Mouse (Mus musculus): ENCODE measurements at regions not wholly inside any gene's neighbourhood (a gene's known extent, or its start where the extent isn't known, plus 50 kb on each side); places are given as distances from the start of the nearest gene placed in this dataset.

GRCm38 (mm10) chr8:30797341-30797740 is 2631.2 kb upstream of the 5930422O12Rik start:
- Histone ChIP-seq H3K36me3 (ENCODE audit: control insufficient read depth, insufficient read depth, low read length) (no peaks in the 10 kb centered on the region), H3K4me2 (replicated peaks; ENCODE audit: low read depth, low read length) (no peak overlapping the region), H3K9ac (ENCODE audit: low read depth, low read length) (no peak overlapping the region), H3K27ac (ENCODE audit: low read depth, low read length) (no peak overlapping the region), H3K9me3 (ENCODE audit: control insufficient read depth, low read length) (no peaks in the 10 kb centered on the region), H3K27me3 (ENCODE audit: control insufficient read depth, insufficient read depth, low read length) (no peaks in the 10 kb centered on the region), H3K4me1 (replicated peaks; ENCODE audit: control insufficient read depth, insufficient read depth, low read length) (no peaks in the 10 kb centered on the region), H3K4me3 (ENCODE audit: low read depth, low read length) (no peak overlapping the region)
- no peak for ATAC-seq (ENCODE audit: low FRiP score)
- WGBS, result 100% methylated on average over 1 of the region's 1 CpGs
- DNase-seq (ENCODE audit: low spot score), result no peak

GRCm38 (mm10) chr8:30817028-30817427 is 2611.5 kb upstream of the 5930422O12Rik start:
- Histone ChIP-seq H3K4me1 (replicated peaks; ENCODE audit: control insufficient read depth, insufficient read depth, low read length) (no peaks in the 10 kb centered on the region), H3K36me3 (ENCODE audit: control insufficient read depth, insufficient read depth, low read length) (no peaks in the 10 kb centered on the region), H3K4me2 (replicated peaks; ENCODE audit: low read depth, low read length) (no peak overlapping the region), H3K9me3 (ENCODE audit: control insufficient read depth, low read length) (no peaks in the 10 kb centered on the region), H3K27ac (ENCODE audit: low read depth, low read length) (no peak overlapping the region), H3K27me3 (ENCODE audit: control insufficient read depth, insufficient read depth, low read length) (no peaks in the 10 kb centered on the region), H3K4me3 (ENCODE audit: low read depth, low read length) (no peak overlapping the region), H3K9ac (ENCODE audit: low read depth, low read length) (no peak overlapping the region)
- ATAC-seq (ENCODE audit: low FRiP score), result no peak
- WGBS, result 94% methylated on average over 5 of the region's 5 CpGs
- no peak for DNase-seq (ENCODE audit: low spot score)

- Histone ChIP-seq H3K27ac (ENCODE audit: low read depth, low read length) (no peak overlapping the region), H3K9ac (ENCODE audit: low read depth, low read length) (no peak overlapping the region), H3K36me3 (ENCODE audit: control insufficient read depth, insufficient read depth, low read length) (no peaks in the 10 kb centered on the region), H3K27me3 (ENCODE audit: control insufficient read depth, insufficient read depth, low read length) (no peaks in the 10 kb centered on the region), H3K4me1 (replicated peaks; ENCODE audit: control insufficient read depth, insufficient read depth, low read length) (no peaks in the 10 kb centered on the region), H3K9me3 (ENCODE audit: control insufficient read depth, low read length) (no peaks in the 10 kb centered on the region), H3K4me2 (replicated peaks; ENCODE audit: low read depth, low read length) (no peak overlapping the region), H3K4me3 (ENCODE audit: low read depth, low read length) (no peak overlapping the region)
- WGBS, result 67% methylated on average over 25 of the region's 25 CpGs
- DNase-seq (ENCODE audit: low spot score) (peak; percentile 4), ATAC-seq (ENCODE audit: low FRiP score) (peak; percentile 63; the same call in 1 of the 2 replicates)
These were observed 2605.5 kb upstream of the 5930422O12Rik start for GRCm38 (mm10) chr8:30822835-30823587.

GRCm38 (mm10) chr8:30823588-30823938 is 2604.9 kb upstream of the 5930422O12Rik start:
- DNase-seq (ENCODE audit: low spot score), result no peak
- no peak for ATAC-seq (ENCODE audit: low FRiP score)
- Histone ChIP-seq H3K4me1 (replicated peaks; ENCODE audit: control insufficient read depth, insufficient read depth, low read length) (no peaks in the 10 kb centered on the region), H3K9me3 (ENCODE audit: control insufficient read depth, low read length) (no peaks in the 10 kb centered on the region), H3K9ac (ENCODE audit: low read depth, low read length) (no peak overlapping the region), H3K4me2 (replicated peaks; ENCODE audit: low read depth, low read length) (no peak overlapping the region), H3K27ac (ENCODE audit: low read depth, low read length) (no peak overlapping the region), H3K4me3 (ENCODE audit: low read depth, low read length) (no peak overlapping the region), H3K36me3 (ENCODE audit: control insufficient read depth, insufficient read depth, low read length) (no peaks in the 10 kb centered on the region), H3K27me3 (ENCODE audit: control insufficient read depth, insufficient read depth, low read length) (no peaks in the 10 kb centered on the region)
- WGBS, result 89% methylated on average over 11 of the region's 11 CpGs

- H3K27me3 ChIP-seq (ENCODE audit: control insufficient read depth, insufficient read depth, low read length), result no peaks in the 10 kb centered on the region
- H3K4me1 ChIP-seq (replicated peaks; ENCODE audit: control insufficient read depth, insufficient read depth, low read length), result no peaks in the 10 kb centered on the region
- H3K9ac ChIP-seq (ENCODE audit: low read depth, low read length), result no peak overlapping the region
- H3K27ac ChIP-seq (ENCODE audit: low read depth, low read length), result no peak overlapping the region
- no peaks in the 10 kb centered on the region for H3K9me3 ChIP-seq (ENCODE audit: control insufficient read depth, low read length)
- no peaks in the 10 kb centered on the region for H3K36me3 ChIP-seq (ENCODE audit: control insufficient read depth, insufficient read depth, low read length)
- WGBS, result 89% methylated on average over 4 of the region's 4 CpGs
- no peak overlapping the region for H3K4me2 ChIP-seq (replicated peaks; ENCODE audit: low read depth, low read length)
- no peak overlapping the region for H3K4me3 ChIP-seq (ENCODE audit: low read depth, low read length)
- ATAC-seq (ENCODE audit: low FRiP score) (no peak), DNase-seq (ENCODE audit: low spot score) (no peak)
These were observed 2602.5 kb upstream of the 5930422O12Rik start for GRCm38 (mm10) chr8:30826021-30826420.

DNA sequence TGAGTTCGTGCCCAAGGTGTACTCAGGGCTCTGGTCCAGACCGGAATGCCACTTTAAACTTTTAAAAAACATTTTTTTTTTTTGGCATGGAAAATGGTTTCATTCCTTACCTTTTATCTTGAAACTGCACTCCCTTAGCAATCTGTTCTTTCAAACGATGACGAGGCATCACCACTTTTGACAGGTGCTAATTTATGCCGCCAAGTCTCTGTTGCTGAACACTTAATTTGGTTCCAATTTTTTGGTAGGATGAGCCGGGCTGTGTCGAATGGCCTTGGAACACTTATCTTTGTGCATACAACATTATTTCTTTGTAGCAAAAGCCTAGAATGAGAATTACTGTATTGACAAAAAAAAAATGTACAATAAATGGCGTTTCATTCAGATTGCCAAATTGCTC is 2590.5 kb upstream of the 5930422O12Rik start:
- no peak overlapping the region for H3K4me3 ChIP-seq (ENCODE audit: low read depth, low read length)
- WGBS, result 92% methylated on average over 8 of the region's 8 CpGs
- no peak for DNase-seq (ENCODE audit: low spot score)
- H3K9me3 ChIP-seq (ENCODE audit: control insufficient read depth, low read length), result no peaks in the 10 kb centered on the region
- H3K27ac ChIP-seq (ENCODE audit: low read depth, low read length), result no peak overlapping the region
- no peak for ATAC-seq (ENCODE audit: low FRiP score)
- no peak overlapping the region for H3K4me2 ChIP-seq (replicated peaks; ENCODE audit: low read depth, low read length)
- no peak overlapping the region for H3K9ac ChIP-seq (ENCODE audit: low read depth, low read length)
- H3K36me3 ChIP-seq (ENCODE audit: control insufficient read depth, insufficient read depth, low read length), result no peaks in the 10 kb centered on the region
- no peaks in the 10 kb centered on the region for H3K27me3 ChIP-seq (ENCODE audit: control insufficient read depth, insufficient read depth, low read length)
- H3K4me1 ChIP-seq (replicated peaks; ENCODE audit: control insufficient read depth, insufficient read depth, low read length), result no peaks in the 10 kb centered on the region

DNA sequence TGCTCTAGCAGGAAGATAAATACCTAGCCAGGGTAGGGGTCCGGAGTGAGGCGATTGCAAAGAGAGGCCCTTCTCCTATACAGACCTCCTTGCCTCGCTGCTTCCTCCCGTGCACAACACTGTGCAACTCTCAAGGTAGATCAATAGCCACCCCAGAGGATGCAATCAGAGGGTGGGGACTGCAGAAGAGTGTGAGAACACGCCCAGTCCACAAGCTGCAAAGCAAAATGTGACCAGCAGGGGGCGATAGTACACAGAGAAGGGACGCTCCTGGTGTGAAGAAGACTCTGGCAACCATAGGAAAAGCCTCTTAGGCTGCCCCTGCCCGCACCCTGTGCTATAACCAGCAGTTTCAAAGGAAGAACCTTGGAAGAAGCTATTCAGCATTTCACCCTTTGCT is 2588.4 kb upstream of the 5930422O12Rik start:
- H3K4me2 ChIP-seq (replicated peaks; ENCODE audit: low read depth, low read length), result no peak overlapping the region
- no peaks in the 10 kb centered on the region for H3K9me3 ChIP-seq (ENCODE audit: control insufficient read depth, low read length)
- peak; percentile 90 for DNase-seq (ENCODE audit: low spot score)
- 35% methylated on average over 8 of the region's 8 CpGs for WGBS
- H3K27ac ChIP-seq (ENCODE audit: low read depth, low read length), result no peak overlapping the region
- no peak overlapping the region for H3K4me3 ChIP-seq (ENCODE audit: low read depth, low read length)
- no peaks in the 10 kb centered on the region for H3K36me3 ChIP-seq (ENCODE audit: control insufficient read depth, insufficient read depth, low read length)
- H3K9ac ChIP-seq (ENCODE audit: low read depth, low read length), result no peak overlapping the region
- ATAC-seq (ENCODE audit: low FRiP score), result peak; percentile 84
- H3K4me1 ChIP-seq (replicated peaks; ENCODE audit: control insufficient read depth, insufficient read depth, low read length), result no peaks in the 10 kb centered on the region
- no peaks in the 10 kb centered on the region for H3K27me3 ChIP-seq (ENCODE audit: control insufficient read depth, insufficient read depth, low read length)

GRCm38 (mm10) chr8:30863017-30863416 is 2565.5 kb upstream of the 5930422O12Rik start:
- Histone ChIP-seq H3K4me2 (replicated peaks; ENCODE audit: low read depth, low read length) (no peak overlapping the region), H3K27ac (ENCODE audit: low read depth, low read length) (no peak overlapping the region), H3K9ac (ENCODE audit: low read depth, low read length) (no peak overlapping the region), H3K27me3 (ENCODE audit: control insufficient read depth, insufficient read depth, low read length) (no peaks in the 10 kb centered on the region), H3K4me1 (replicated peaks; ENCODE audit: control insufficient read depth, insufficient read depth, low read length) (no peaks in the 10 kb centered on the region), H3K36me3 (ENCODE audit: control insufficient read depth, insufficient read depth, low read length) (no peaks in the 10 kb centered on the region), H3K9me3 (ENCODE audit: control insufficient read depth, low read length) (no peaks in the 10 kb centered on the region), H3K4me3 (ENCODE audit: low read depth, low read length) (no peak overlapping the region)
- ATAC-seq (ENCODE audit: low FRiP score), result 0 out of 2 replicates have a peak, but pooled peaks have one; percentile 56
- DNase-seq (ENCODE audit: low spot score), result peak; percentile 42
- WGBS, result 25% methylated on average over 4 of the region's 4 CpGs

DNA sequence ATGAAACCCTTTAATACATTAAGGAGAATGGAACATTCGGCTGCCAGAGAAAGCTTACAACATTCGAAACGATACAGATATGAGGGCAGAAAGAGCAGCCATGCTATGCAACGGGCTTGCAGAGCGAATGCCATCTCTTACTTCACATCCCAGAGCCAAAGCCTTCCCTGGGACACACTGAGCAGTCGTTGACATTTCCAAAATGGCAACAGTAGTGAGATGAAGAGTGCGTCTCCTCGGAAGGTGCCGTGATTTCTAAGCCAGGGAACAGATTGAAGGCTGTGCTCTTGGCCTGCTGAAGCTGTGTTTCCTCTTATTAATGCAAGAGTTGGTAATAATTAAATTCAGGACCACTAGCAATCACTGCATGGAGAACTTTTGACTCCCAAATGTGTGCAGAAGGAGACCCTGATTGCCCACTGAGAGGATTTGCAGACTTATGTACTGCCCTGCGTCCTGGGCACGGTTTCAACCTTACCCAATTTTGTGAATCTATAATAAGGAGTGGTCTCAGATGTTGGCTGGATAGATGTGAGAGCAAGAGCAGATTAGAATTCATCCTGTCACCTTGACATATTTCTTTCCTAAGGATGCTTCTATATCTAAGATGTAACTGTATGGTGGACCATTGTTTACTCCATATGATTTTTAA is 2522.3 kb upstream of the 5930422O12Rik start:
- Histone ChIP-seq H3K4me2 (replicated peaks; ENCODE audit: low read depth, low read length) (no peak overlapping the region), H3K36me3 (ENCODE audit: control insufficient read depth, insufficient read depth, low read length) (no peaks in the 10 kb centered on the region), H3K27me3 (ENCODE audit: control insufficient read depth, insufficient read depth, low read length) (peaks cover under 1% of the 10 kb centered on the region; the same call in 1 of the 2 replicates), H3K4me1 (replicated peaks; ENCODE audit: control insufficient read depth, insufficient read depth, low read length) (no peaks in the 10 kb centered on the region), H3K27ac (ENCODE audit: low read depth, low read length) (no peak overlapping the region), H3K4me3 (ENCODE audit: low read depth, low read length) (no peak overlapping the region), H3K9ac (ENCODE audit: low read depth, low read length) (no peak overlapping the region), H3K9me3 (ENCODE audit: control insufficient read depth, low read length) (no peaks in the 10 kb centered on the region)
- ATAC-seq (ENCODE audit: low FRiP score) (no peak), DNase-seq (ENCODE audit: low spot score) (no peak)
- WGBS, result 92% methylated on average over 11 of the region's 11 CpGs
